Mouse (Mus musculus): Measurements from ENCODE around the gene Olfr1415. TPM values are rescaled to one million over a fixed set of nuclear protein-coding genes. Genes with fewer than 3 reads are reported as not detected.
"Not testable (repeated sequence)": the region's sequence is repeated elsewhere in the genome, so short reads cannot be mapped to it uniquely, and the experiment has no call there.

Gene Olfr1415
- not detected in 2 replicates for polyA plus RNA-seq (2015; fragmentation: Nextera tagmentation; extraction: Ambion mirVana)

- WGBS, result 71% methylated on average over 2 of the region's 2 CpGs
- Histone ChIP-seq H3K9me3 (ENCODE audit: control insufficient read depth, low read length) (no peaks in the 10 kb centered on the region), H3K4me2 (ENCODE audit: low read depth, low read length) (no peak within 1 kb of the TSS), H3K9ac (ENCODE audit: low read length) (no peak within 1 kb of the TSS), H3K27ac (ENCODE audit: low read length) (no peak within 1 kb of the TSS), H3K27me3 (ENCODE audit: control insufficient read depth, insufficient read depth, low read depth, low read length) (no peaks in the 10 kb centered on the region), H3K4me3 (ENCODE audit: low read length) (no peak within 1 kb of the TSS), H3K4me1 (replicated peaks; ENCODE audit: control insufficient read depth, insufficient read depth, low read length) (no peaks in the 10 kb centered on the region), H3K36me3 (ENCODE audit: control insufficient read depth, insufficient read depth, low read length) (no peaks in the 10 kb centered on the region)
- ATAC-seq (ENCODE audit: low read depth), result no peak
Observed at GRCm38 (mm10) chr1:92496001-92496400, at the start of gene Olfr1415. Olfr1415 (minus strand) TSS chr1:92496101.

GRCm38 (mm10) chr1:92539071-92539470 is 43.2 kb upstream of the Olfr1415 start:
- Histone ChIP-seq H3K4me3 (ENCODE audit: low read length) (no peak overlapping the region), H3K27ac (ENCODE audit: low read length) (no peak overlapping the region), H3K9ac (ENCODE audit: low read length) (no peak overlapping the region), H3K4me1 (replicated peaks; ENCODE audit: control insufficient read depth, insufficient read depth, low read length) (no peaks in the 10 kb centered on the region), H3K36me3 (ENCODE audit: control insufficient read depth, insufficient read depth, low read length) (no peaks in the 10 kb centered on the region), H3K27me3 (ENCODE audit: control insufficient read depth, insufficient read depth, low read depth, low read length) (no peaks in the 10 kb centered on the region), H3K9me3 (ENCODE audit: control insufficient read depth, low read length) (no peaks in the 10 kb centered on the region), H3K4me2 (ENCODE audit: low read depth, low read length) (no peak overlapping the region)
- ATAC-seq (ENCODE audit: low read depth), result no peak
- WGBS, result 44% methylated on average over 2 of the region's 2 CpGs

DNA sequence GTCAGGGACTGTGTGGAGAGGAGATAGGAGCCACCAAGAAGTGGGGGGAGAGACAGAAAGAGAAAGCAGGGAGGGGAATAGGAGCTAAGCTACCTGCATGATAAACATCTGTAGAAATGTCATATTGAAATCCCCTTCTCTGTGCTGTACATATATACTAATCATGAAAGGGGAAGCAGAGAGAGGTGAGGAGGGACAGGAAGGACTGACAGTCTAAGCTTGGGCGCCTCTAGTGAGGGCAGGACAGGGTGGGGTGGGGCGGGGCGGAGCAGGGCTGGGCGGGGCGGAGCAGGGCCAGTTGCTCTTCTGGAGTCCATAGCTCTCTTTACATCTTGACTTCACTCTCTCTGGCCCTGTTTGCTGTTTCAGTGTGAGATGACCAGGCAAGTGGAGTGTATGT is 41.1 kb upstream of the Olfr1415 start:
- no peak for ATAC-seq (ENCODE audit: low read depth)
- Histone ChIP-seq H3K36me3 (ENCODE audit: control insufficient read depth, insufficient read depth, low read length) (no peaks in the 10 kb centered on the region), H3K4me2 (ENCODE audit: low read depth, low read length) (no peak overlapping the region), H3K27me3 (ENCODE audit: control insufficient read depth, insufficient read depth, low read depth, low read length) (no peaks in the 10 kb centered on the region), H3K9me3 (ENCODE audit: control insufficient read depth, low read length) (no peaks in the 10 kb centered on the region), H3K9ac (ENCODE audit: low read length) (no peak overlapping the region), H3K27ac (ENCODE audit: low read length) (no peak overlapping the region), H3K4me3 (ENCODE audit: low read length) (no peak overlapping the region), H3K4me1 (replicated peaks; ENCODE audit: control insufficient read depth, insufficient read depth, low read length) (no peaks in the 10 kb centered on the region)
- 39% methylated on average over 5 of the region's 5 CpGs for WGBS

- H3K9ac ChIP-seq (ENCODE audit: low read length), result no peak overlapping the region
- peaks cover 2% of the 10 kb centered on the region; the same call in 1 of the 2 replicates for H3K4me1 ChIP-seq (replicated peaks; ENCODE audit: control insufficient read depth, insufficient read depth, low read length)
- no peaks in the 10 kb centered on the region for H3K9me3 ChIP-seq (ENCODE audit: control insufficient read depth, low read length)
- H3K27ac ChIP-seq (ENCODE audit: low read length), result no peak overlapping the region
- no peak overlapping the region for H3K4me3 ChIP-seq (ENCODE audit: low read length)
- WGBS, result 77% methylated on average over 3 of the region's 3 CpGs
- no peak overlapping the region for H3K4me2 ChIP-seq (ENCODE audit: low read depth, low read length)
- no peaks in the 10 kb centered on the region for H3K27me3 ChIP-seq (ENCODE audit: control insufficient read depth, insufficient read depth, low read depth, low read length)
- no peaks in the 10 kb centered on the region for H3K36me3 ChIP-seq (ENCODE audit: control insufficient read depth, insufficient read depth, low read length)
- no peak for ATAC-seq (ENCODE audit: low read depth)
Observed at GRCm38 (mm10) chr1:92523764-92524163, 27.9 kb upstream of the Olfr1415 start.

- Histone ChIP-seq H3K27me3 (ENCODE audit: control insufficient read depth, insufficient read depth, low read depth, low read length) (no peaks in the 10 kb centered on the region), H3K27ac (ENCODE audit: low read length) (no peak overlapping the region), H3K36me3 (ENCODE audit: control insufficient read depth, insufficient read depth, low read length) (no peaks in the 10 kb centered on the region), H3K9ac (ENCODE audit: low read length) (no peak overlapping the region), H3K9me3 (ENCODE audit: control insufficient read depth, low read length) (no peaks in the 10 kb centered on the region), H3K4me1 (replicated peaks; ENCODE audit: control insufficient read depth, insufficient read depth, low read length) (peaks cover 2% of the 10 kb centered on the region; the same call in 1 of the 2 replicates), H3K4me2 (ENCODE audit: low read depth, low read length) (no peak overlapping the region), H3K4me3 (ENCODE audit: low read length) (no peak overlapping the region)
- ATAC-seq (ENCODE audit: low read depth), result no peak
- 17% methylated on average over 10 of the region's 10 CpGs for WGBS
Observed at GRCm38 (mm10) chr1:92521376-92521775, 25.5 kb upstream of the Olfr1415 start.

DNA sequence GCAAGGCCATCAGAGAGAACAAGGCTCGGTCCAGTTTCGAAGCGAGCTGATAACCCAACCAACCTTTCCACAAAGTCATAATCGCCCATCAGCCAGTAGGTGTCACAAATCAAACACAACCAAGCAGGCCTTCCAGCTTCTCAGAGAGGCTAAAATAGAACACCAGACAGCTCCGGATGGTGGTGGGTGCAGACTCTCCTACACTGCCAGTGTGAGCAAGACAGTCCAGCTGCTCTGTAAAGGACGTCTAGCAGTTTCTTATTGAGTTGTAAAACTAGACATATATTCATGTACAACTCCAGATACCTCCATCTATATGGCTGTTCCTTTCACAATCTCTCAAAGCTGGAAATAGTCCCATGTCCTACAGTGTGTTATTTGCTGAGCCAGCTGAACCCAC is 23.1 kb upstream of the Olfr1415 start:
- H3K9me3 ChIP-seq (ENCODE audit: control insufficient read depth, low read length), result no peaks in the 10 kb centered on the region
- 71% methylated on average over 6 of the region's 6 CpGs for WGBS
- H3K27ac ChIP-seq (ENCODE audit: low read length), result no peak overlapping the region
- H3K36me3 ChIP-seq (ENCODE audit: control insufficient read depth, insufficient read depth, low read length), result no peaks in the 10 kb centered on the region
- no peak overlapping the region for H3K9ac ChIP-seq (ENCODE audit: low read length)
- no peak for ATAC-seq (ENCODE audit: low read depth)
- H3K4me1 ChIP-seq (replicated peaks; ENCODE audit: control insufficient read depth, insufficient read depth, low read length), result peaks cover 2% of the 10 kb centered on the region; the same call in 1 of the 2 replicates
- no peak overlapping the region for H3K4me2 ChIP-seq (ENCODE audit: low read depth, low read length)
- H3K4me3 ChIP-seq (ENCODE audit: low read length), result no peak overlapping the region
- H3K27me3 ChIP-seq (ENCODE audit: control insufficient read depth, insufficient read depth, low read depth, low read length), result no peaks in the 10 kb centered on the region

DNA sequence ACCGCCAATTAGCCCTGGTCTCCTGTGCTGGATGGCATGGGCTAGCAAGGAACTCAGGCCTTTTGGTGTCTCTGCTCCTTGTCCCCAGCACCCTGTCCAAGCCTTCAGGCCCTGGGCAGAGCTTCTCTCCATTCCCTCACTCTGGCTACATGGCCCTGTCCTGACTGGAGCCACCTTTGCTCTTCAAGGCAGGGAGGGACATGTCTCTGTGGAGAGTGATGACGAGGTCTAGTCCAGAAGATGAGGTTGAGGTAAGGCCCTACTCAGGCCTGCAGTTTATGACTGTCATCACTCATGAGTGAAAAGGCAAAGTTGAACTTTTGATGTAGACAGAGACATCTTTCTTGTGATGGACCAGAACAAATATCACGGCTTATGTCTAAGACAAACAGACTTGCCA is 22.7 kb upstream of the Olfr1415 start, which contains the start of gene Olfr1414:
Gene Olfr1414 (minus strand): TSS at position 101 of the 400 bp plus-strand sequence.
- H3K27me3 ChIP-seq (ENCODE audit: control insufficient read depth, insufficient read depth, low read depth, low read length), result no peaks in the 10 kb centered on the region
- ATAC-seq (ENCODE audit: low read depth), result no peak
- H3K9me3 ChIP-seq (ENCODE audit: control insufficient read depth, low read length), result no peaks in the 10 kb centered on the region
- no peak within 1 kb of the TSS for H3K4me3 ChIP-seq (ENCODE audit: low read length)
- no peak within 1 kb of the TSS for H3K27ac ChIP-seq (ENCODE audit: low read length)
- no peaks in the 10 kb centered on the region for H3K36me3 ChIP-seq (ENCODE audit: control insufficient read depth, insufficient read depth, low read length)
- H3K4me1 ChIP-seq (replicated peaks; ENCODE audit: control insufficient read depth, insufficient read depth, low read length), result peaks cover 2% of the 10 kb centered on the region; the same call in 1 of the 2 replicates
- WGBS, result 73% methylated on average over 3 of the region's 3 CpGs
- no peak within 1 kb of the TSS for H3K9ac ChIP-seq (ENCODE audit: low read length)
- no peak within 1 kb of the TSS for H3K4me2 ChIP-seq (ENCODE audit: low read depth, low read length)

GRCm38 (mm10) chr1:92515390-92515789 is 19.5 kb upstream of the Olfr1415 start:
- no peaks in the 10 kb centered on the region for H3K9me3 ChIP-seq (ENCODE audit: control insufficient read depth, low read length)
- no peak for ATAC-seq (ENCODE audit: low read depth)
- H3K4me2 ChIP-seq (ENCODE audit: low read depth, low read length), result no peak overlapping the region
- no peak overlapping the region for H3K9ac ChIP-seq (ENCODE audit: low read length)
- no peaks in the 10 kb centered on the region for H3K4me1 ChIP-seq (replicated peaks; ENCODE audit: control insufficient read depth, insufficient read depth, low read length)
- H3K27me3 ChIP-seq (ENCODE audit: control insufficient read depth, insufficient read depth, low read depth, low read length), result no peaks in the 10 kb centered on the region
- WGBS, result 46% methylated on average over 11 of the region's 11 CpGs
- no peak overlapping the region for H3K27ac ChIP-seq (ENCODE audit: low read length)
- no peaks in the 10 kb centered on the region for H3K36me3 ChIP-seq (ENCODE audit: control insufficient read depth, insufficient read depth, low read length)
- no peak overlapping the region for H3K4me3 ChIP-seq (ENCODE audit: low read length)

DNA sequence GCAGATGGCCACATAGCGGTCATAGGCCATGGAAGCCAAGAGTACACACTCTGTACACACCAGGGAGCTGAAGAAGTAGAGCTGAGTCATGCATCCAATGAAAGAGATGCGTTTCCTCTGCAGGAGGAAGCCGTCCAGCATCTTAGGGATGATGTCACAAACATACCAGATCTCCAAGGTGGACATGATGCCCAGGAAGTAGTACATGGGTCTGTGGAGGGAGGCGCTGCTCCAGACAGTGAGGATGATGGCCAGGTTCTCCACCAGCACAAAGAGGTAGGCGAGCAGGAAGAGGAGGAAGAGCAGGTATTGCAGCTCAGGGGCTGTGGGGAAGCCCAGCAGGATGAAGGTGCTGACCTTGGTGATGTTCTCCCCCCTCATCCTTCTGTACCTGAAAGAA is 15.7 kb upstream of the Olfr1415 start:
- ATAC-seq (ENCODE audit: low read depth); H3K4me2 ChIP-seq (ENCODE audit: low read depth, low read length); H3K36me3 ChIP-seq (ENCODE audit: control insufficient read depth, insufficient read depth, low read length); H3K9ac ChIP-seq (ENCODE audit: low read length); H3K27me3 ChIP-seq (ENCODE audit: control insufficient read depth, insufficient read depth, low read depth, low read length); H3K4me3 ChIP-seq (ENCODE audit: low read length); H3K4me1 ChIP-seq (replicated peaks; ENCODE audit: control insufficient read depth, insufficient read depth, low read length); H3K27ac ChIP-seq (ENCODE audit: low read length); H3K9me3 ChIP-seq (ENCODE audit: control insufficient read depth, low read length): not testable (repeated sequence)
- 78% methylated on average over 4 of the region's 5 CpGs for WGBS

DNA sequence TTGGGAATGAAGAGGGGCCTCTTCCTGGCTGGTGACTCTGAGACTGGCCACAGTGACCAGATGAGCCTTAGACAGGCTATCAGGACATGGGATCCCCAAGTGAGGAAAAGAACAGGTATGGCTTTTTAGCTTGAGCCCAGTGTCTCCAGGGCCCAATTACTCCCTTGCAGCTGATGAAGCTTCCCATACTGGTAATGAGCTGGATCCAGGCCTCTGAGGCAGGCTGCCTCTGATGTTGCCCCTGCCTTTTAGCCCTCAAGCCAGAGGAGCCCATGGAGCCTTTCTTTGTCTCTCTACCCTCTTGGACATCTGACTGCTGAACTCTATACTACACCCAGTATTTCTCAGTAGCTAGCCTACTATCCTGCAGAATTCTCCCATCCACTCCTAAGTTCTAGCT is 10.9 kb downstream of the Olfr1415 start, which contains the start of gene Olfr1416:
Gene Olfr1416 (minus strand): TSS at position 101 of the 400 bp plus-strand sequence.
- no peak within 1 kb of the TSS for H3K27ac ChIP-seq (ENCODE audit: low read length)
- H3K4me1 ChIP-seq (replicated peaks; ENCODE audit: control insufficient read depth, insufficient read depth, low read length), result no peaks in the 10 kb centered on the region
- no peak for ATAC-seq (ENCODE audit: low read depth)
- no peaks in the 10 kb centered on the region for H3K36me3 ChIP-seq (ENCODE audit: control insufficient read depth, insufficient read depth, low read length)
- H3K9me3 ChIP-seq (ENCODE audit: control insufficient read depth, low read length), result peaks cover 5% of the 10 kb centered on the region
- no peak within 1 kb of the TSS for H3K4me3 ChIP-seq (ENCODE audit: low read length)
- no peak within 1 kb of the TSS for H3K9ac ChIP-seq (ENCODE audit: low read length)
- H3K27me3 ChIP-seq (ENCODE audit: control insufficient read depth, insufficient read depth, low read depth, low read length), result no peaks in the 10 kb centered on the region
- H3K4me2 ChIP-seq (ENCODE audit: low read depth, low read length), result no peak within 1 kb of the TSS
